Mouse (Mus musculus) forebrain, embryonic 15.5 days (tissue): ENCODE measurements around the gene Prss53. TPM values are rescaled to one million over a fixed set of nuclear protein-coding genes. Genes with fewer than 3 reads are reported as not detected.

Experiments used
- polyA plus RNA-seq: library from polyadenylated mRNA; unstranded; fragments of >200 nt; fragmentation: Nextera tagmentation; extraction: Ambion mirVana; gene quantifications from 2 replicates; pipeline ENCODE4 v1.2.1, GENCODE M21; 2015

Prss53 gene
- polyA plus RNA-seq, 1 experiment from 2014 or later: 0.92 TPM

Other genes with a start within 250 kb of the Prss53 start
- 43.1 and 47.9 TPM in 2 replicates for gene Bcl7c, start 182.0 kb downstream of the Prss53 start, polyA plus RNA-seq
- 3.8 and 5.8 TPM in 2 replicates for gene Ctf1, start 178.2 kb downstream of the Prss53 start, polyA plus RNA-seq
- 0.10 and 0.19 TPM in 2 replicates for gene Ctf2, start 158.8 kb downstream of the Prss53 start, polyA plus RNA-seq
- gene Fbxl19, start 146.4 kb downstream of the Prss53 start, polyA plus RNA-seq: 9.4 and 10.5 TPM in 2 replicates
- gene Orai3, start 121.2 kb downstream of the Prss53 start, polyA plus RNA-seq: 8.7 and 8.8 TPM in 2 replicates
- gene Setd1a, start 114.3 kb downstream of the Prss53 start, polyA plus RNA-seq: 22.4 and 24.8 TPM in 2 replicates
- gene Gm49388, start 105.4 kb downstream of the Prss53 start, polyA plus RNA-seq: not detected in 2 replicates
- 7.4 TPM in 2 replicates for gene Hsd3b7, start 90.4 kb downstream of the Prss53 start, polyA plus RNA-seq
- gene Stx4a, start 66.7 kb downstream of the Prss53 start, polyA plus RNA-seq: 19.2 and 21.3 TPM in 2 replicates
- 34.5 and 37.4 TPM in 2 replicates for gene Stx1b, start 66.4 kb downstream of the Prss53 start, polyA plus RNA-seq
- 13.2 and 13.7 TPM in 2 replicates for gene Zfp646, start 14.7 kb downstream of the Prss53 start, polyA plus RNA-seq
- 46.2 and 48.4 TPM in 2 replicates for gene Zfp668, start 14.1 kb downstream of the Prss53 start, polyA plus RNA-seq
- not detected in 2 replicates for gene Gm21974, start 4.5 kb upstream of the Prss53 start, polyA plus RNA-seq
- gene Vkorc1, start 4.6 kb upstream of the Prss53 start, polyA plus RNA-seq: 65.7 and 69.7 TPM in 2 replicates
- gene Bckdk, start 13.1 kb upstream of the Prss53 start, polyA plus RNA-seq: 81.7 and 84.3 TPM in 2 replicates
- 52.7 and 56.5 TPM in 2 replicates for gene Kat8, start 21.5 kb upstream of the Prss53 start, polyA plus RNA-seq
- gene Prss8, start 39.1 kb upstream of the Prss53 start, polyA plus RNA-seq: 0.20 and 0.29 TPM in 2 replicates
- 9.6 and 11.6 TPM in 2 replicates for gene Prss36, start 55.8 kb upstream of the Prss53 start, polyA plus RNA-seq
- gene Fus, start 76.5 kb upstream of the Prss53 start, polyA plus RNA-seq: 438 and 469 TPM in 2 replicates
- gene Pycard, start 102.9 kb upstream of the Prss53 start, polyA plus RNA-seq: 4.1 and 6.7 TPM in 2 replicates
- gene Trim72, start 113.0 kb upstream of the Prss53 start, polyA plus RNA-seq: not detected in 2 replicates
- gene Itgam, start 171.7 kb upstream of the Prss53 start, polyA plus RNA-seq: 0.96 and 1.0 TPM in 2 replicates
- not detected in 2 replicates for gene Gm49368, start 171.7 kb upstream of the Prss53 start, polyA plus RNA-seq
- gene Itgax, start 238.6 kb upstream of the Prss53 start, polyA plus RNA-seq: 0.27 TPM in 1 of 2 replicates, not detected in the other